ENCODE assay signal across 14 mouse cellular contexts in the genomic region with DNA sequence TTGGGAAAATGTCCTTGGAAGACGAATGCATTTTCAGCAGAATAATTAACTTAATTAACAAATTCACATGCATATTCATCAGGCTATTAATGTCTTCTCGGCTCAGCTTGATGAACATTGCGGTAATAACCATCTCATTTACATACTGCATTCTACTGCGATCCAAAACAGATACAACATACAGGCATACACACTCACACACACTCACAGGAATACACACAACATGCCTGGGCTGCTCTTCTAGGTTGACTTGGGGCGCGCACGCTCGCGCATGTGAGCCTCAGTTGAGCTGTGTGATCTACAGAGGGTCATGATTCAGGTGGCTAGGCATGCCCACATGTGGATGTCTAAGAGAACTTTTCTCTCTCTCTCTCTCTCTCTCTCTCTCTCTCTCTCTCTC. TPM values are rescaled to one million over a fixed set of nuclear protein-coding genes. Genes with fewer than 3 reads are reported as not detected.
DNase-seq lines count a peak whose midpoint lies in the region; ATAC-seq and TF ChIP-seq lines count a peak whose summit lies in the region.
"Had no signal": no experiment of that assay in that cellular context is flagged by ENCODE, and none has a peak within 500 bp of the region (broad histone marks: within the 10 kb centered on the region; RNA-seq: fewer than 3 reads in every experiment).

No protein-coding gene starts in this region.

- peak; percentile 20 for DNase-seq in cerebellum, adult 9-10 months
- DNase-seq in cerebellum, adult 18-20 months, result no peak
- no peak for DNase-seq in layer of hippocampus, adult 2 months (ENCODE audit: low spot score in 2 of 2)
- DNase-seq in layer of hippocampus, postnatal 14 days (ENCODE audit: low spot score in 2 of 2), result no peak
- DNase-seq in frontal cortex, postnatal 14 days (ENCODE audit: low spot score in 2 of 2), result no peak
- DNase-seq in urinary bladder, adult 2 months (ENCODE audit: low spot score), result no peak

- no peaks in the 10 kb centered on the region for H3K9me3 ChIP-seq in forebrain, embryonic 13.5 days (replicated peaks)
- H3K9me3 ChIP-seq in midbrain, embryonic 15.5 days, result no peaks in the 10 kb centered on the region
- H3K9me3 ChIP-seq: G1E; liver, embryonic 12.5 days had no signal

- no peak overlapping the region for H3K4me3 ChIP-seq in layer of hippocampus, adult 2 months
- H3K4me3 ChIP-seq in forebrain, embryonic 13.5 days, result peak overlapping the region; percentile 15; the same call in 1 of the 2 replicates
- no peak overlapping the region for H3K4me3 ChIP-seq in midbrain, embryonic 15.5 days
- H3K4me3 ChIP-seq: liver, embryonic 12.5 days had no signal

- WGBS in forebrain, embryonic 13.5 days, result 11% methylated on average over 9 of the region's 9 CpGs
- WGBS in midbrain, embryonic 15.5 days, result 26% methylated on average over 9 of the region's 9 CpGs

- H3K36me3 ChIP-seq in forebrain, embryonic 13.5 days (ENCODE audit: poor library complexity, severe bottlenecking), result peaks cover 10% of the 10 kb centered on the region
- H3K36me3 ChIP-seq in midbrain, embryonic 15.5 days (replicated peaks), result no peaks in the 10 kb centered on the region; the same call in 1 of the 2 replicates

- no peak overlapping the region for H3K9ac ChIP-seq in forebrain, embryonic 13.5 days
- H3K9ac ChIP-seq in midbrain, embryonic 15.5 days, result no peak overlapping the region
- H3K9ac ChIP-seq: liver, embryonic 12.5 days had no signal

- peak; percentile 85 for ATAC-seq in forebrain, embryonic 13.5 days
- peak; percentile 70 for ATAC-seq in midbrain, embryonic 15.5 days (replicated peaks)
- ATAC-seq: liver, embryonic 12.5 days had no signal

- TF ChIP-seq CTCF in layer of hippocampus, adult 2 months (conservative IDR thresholded peaks at IDR 0.05), result no peak

- H3K27ac ChIP-seq in layer of hippocampus, adult 2 months, result peak overlapping the region; percentile 82
- peak overlapping the region; percentile 94 for H3K27ac ChIP-seq in forebrain, embryonic 13.5 days
- H3K27ac ChIP-seq in midbrain, embryonic 15.5 days, result peak overlapping the region; percentile 68
- H3K27ac ChIP-seq: liver, embryonic 12.5 days had no signal

- H3K4me2 ChIP-seq in forebrain, embryonic 13.5 days, result peak overlapping the region; percentile 42
- peak overlapping the region; percentile 50; the same call in 1 of the 2 replicates for H3K4me2 ChIP-seq in midbrain, embryonic 15.5 days

- peaks cover 63% of the 10 kb centered on the region for H3K4me1 ChIP-seq in forebrain, embryonic 13.5 days
- peaks cover 30% of the 10 kb centered on the region for H3K4me1 ChIP-seq in midbrain, embryonic 15.5 days

- no peaks in the 10 kb centered on the region for H3K27me3 ChIP-seq in forebrain, embryonic 13.5 days
- no peaks in the 10 kb centered on the region for H3K27me3 ChIP-seq in midbrain, embryonic 15.5 days (replicated peaks)

RNA-seq across cellular contexts. Expression of a gene that starts 45.7 kb away (rescaled TPM):
- 100 to 1,000 TPM; 163 to 165 TPM for total RNA-seq in layer of hippocampus, adult 2 months (2021)
- total RNA-seq in layer of hippocampus, postnatal 14 days (2021), result 100 to 1,000 TPM; 113 to 124 TPM
- polyA plus RNA-seq in forebrain, embryonic 13.5 days (2015; fragmentation: Nextera tagmentation; extraction: Ambion mirVana), result 45.4 and 72.1 TPM in 2 replicates
- 6.5 and 9.0 TPM in 2 replicates for polyA plus RNA-seq in midbrain, embryonic 15.5 days (2015; fragmentation: Nextera tagmentation; extraction: Ambion mirVana)
- polyA plus RNA-seq in urinary bladder, adult 2 months (2012; rRNA removed), result not detected in 2 replicates
- total RNA-seq: gastrocnemius, adult 18-20 months had no signal
- polyA plus RNA-seq: G1E; heart, embryonic 16.5 days; kidney, embryonic 14.5 days; liver, embryonic 12.5 days; testis, adult 2 months had no signal
